Mouse (Mus musculus) ES-Bruce4 (cell line): ENCODE measurements around the gene Tm9sf4.

ENCODE experiments used
- CTCF ChIP-seq: IDR thresholded peaks from one replicate; pipeline ENCODE4 v1.8.1; 2011; ENCODE audit warnings: low read depth, low read length
- EP300 ChIP-seq: IDR thresholded peaks from 2 replicates; pipeline ENCODE4 v1.6.1; 2011; ENCODE audit warnings: low read depth, low read length; ENCODE audit not compliant: insufficient read depth
- POLR2A ChIP-seq: IDR thresholded peaks from one replicate; pipeline ENCODE4 v1.8.1; 2011; ENCODE audit warnings: low read length; ENCODE audit not compliant: insufficient read depth

GRCm38 (mm10) chr2:153222566-153222965 lies 61.5 kb downstream of the Tm9sf4 start:
- no peak for TF ChIP-seq POLR2A
- no peak for TF ChIP-seq CTCF
- TF ChIP-seq EP300: no peak
